Mouse (Mus musculus) neural tube, embryonic 14.5 days (tissue): ENCODE measurements around the gene Daam2. TPM values are rescaled to one million over a fixed set of nuclear protein-coding genes. Genes with fewer than 3 reads are reported as not detected.

ENCODE experiments used
- ATAC-seq: fragments of 200-750 bp; cut with Nextera tagmentation; 2 replicates; pipeline ENCODE4 v1.8.0; 2017; ENCODE audit warnings: low read depth, mild to moderate bottlenecking, moderate TSS enrichment, moderate library complexity
- H3K27ac ChIP-seq: fragments of 300-500 bp; sonication (generic); 2 replicates; pipeline ENCODE4 v1.5.1; 2014; ENCODE audit warnings: low read depth, mild to moderate bottlenecking, control low read depth, low read length, moderate library complexity, mixed read lengths
- H3K27me3 ChIP-seq: fragments of 300-500 bp; sonication (generic); 2 replicates; pipeline ENCODE4 v1.6.1; 2014; ENCODE audit warnings: low read length; ENCODE audit not compliant: control insufficient read depth, insufficient read depth
- H3K36me3 ChIP-seq: fragments of 300-500 bp; sonication (generic); 2 replicates; pipeline ENCODE4 v1.6.1; 2014; ENCODE audit warnings: low read length, mixed read lengths; ENCODE audit not compliant: control insufficient read depth, insufficient read depth
- H3K4me1 ChIP-seq: fragments of 300-500 bp; sonication (generic); 2 replicates; pipeline ENCODE4 v1.6.1; 2014; ENCODE audit warnings: low read length; ENCODE audit not compliant: control insufficient read depth, insufficient read depth
- H3K4me2 ChIP-seq: fragments of 300-500 bp; sonication (generic); 2 replicates; pipeline ENCODE4 v1.6.1; 2014; ENCODE audit warnings: mild to moderate bottlenecking, low read depth, low read length, control low read depth
- H3K4me3 ChIP-seq: fragments of 300-500 bp; sonication (generic); 2 replicates; pipeline ENCODE4 v1.5.1; 2014; ENCODE audit warnings: low read depth, low read length, control low read depth, mixed read lengths
- H3K9ac ChIP-seq: fragments of 300-500 bp; sonication (generic); replicated peaks from 2 replicates; pipeline ENCODE4 v1.6.1; 2014; ENCODE audit warnings: low read depth, mild to moderate bottlenecking, control low read depth, low read length, mixed read lengths
- H3K9me3 ChIP-seq: fragments of 300-500 bp; sonication (generic); 2 replicates; pipeline ENCODE4 v1.6.1; 2016; ENCODE audit warnings: low read length; ENCODE audit not compliant: control insufficient read depth
- WGBS: fragments of 180-500 bp; shearing (Covaris S2); extraction: QIAGEN DNeasy Blood & Tissue Kit; methylation state at CpG from one replicate; pipeline ENCODE4 v1.1.7; 2014; 5-methylcytosine and 5-hydroxymethylcytosine counted together
- polyA plus RNA-seq: library from polyadenylated mRNA; unstranded; fragments of >200 nt; fragmentation: Nextera tagmentation; extraction: Ambion mirVana; gene quantifications from 2 replicates; pipeline ENCODE4 v1.2.1, GENCODE M21; 2014

Daam2 gene
- polyA plus RNA-seq, 1 experiment from 2014 or later = 6.9 TPM

GRCm38 (mm10) chr17:49515141-49515540 lies 49.0 kb downstream of the Daam2 start:
- Histone ChIP-seq H3K4me1 (0 out of 2 replicates have a peak, but pooled peaks cover 2% of the 10 kb centered on the region), H3K4me2 (no peak overlapping the region), H3K9ac (no peak overlapping the region), H3K36me3 (no peaks in the 10 kb centered on the region), H3K4me3 (no peak overlapping the region), H3K9me3 (no peaks in the 10 kb centered on the region; the same call in 1 of the 2 replicates), H3K27me3 (no peaks in the 10 kb centered on the region), H3K27ac (no peak overlapping the region)
- no peak for ATAC-seq
- 94% methylated on average over 3 of the region's 3 CpGs for WGBS

- Histone ChIP-seq H3K36me3 (no peaks in the 10 kb centered on the region), H3K4me2 (no peak overlapping the region), H3K4me1 (no peaks in the 10 kb centered on the region), H3K9me3 (no peaks in the 10 kb centered on the region; the same call in 1 of the 2 replicates), H3K27ac (no peak overlapping the region), H3K4me3 (no peak overlapping the region), H3K9ac (no peak overlapping the region), H3K27me3 (no peaks in the 10 kb centered on the region)
- ATAC-seq = peak; percentile 90
- WGBS = 53% methylated on average over 5 of the region's 5 CpGs
These were observed 51.5 kb downstream of the Daam2 start for GRCm38 (mm10) chr17:49512671-49513085.

- WGBS = 93% methylated on average over 16 of the region's 16 CpGs
These were observed 54.7 kb downstream of the Daam2 start for GRCm38 (mm10) chr17:49509431-49509830.

GRCm38 (mm10) chr17:49503246-49503900 lies 60.8 kb downstream of the Daam2 start:
- ATAC-seq = no peak
- H3K9ac ChIP-seq = no peak overlapping the region
- H3K36me3 ChIP-seq = no peaks in the 10 kb centered on the region
- 75% methylated on average over 6 of the region's 6 CpGs for WGBS
- no peak overlapping the region for H3K4me3 ChIP-seq
- H3K4me2 ChIP-seq = no peak overlapping the region
- no peak overlapping the region for H3K27ac ChIP-seq
- no peaks in the 10 kb centered on the region for H3K4me1 ChIP-seq
- H3K9me3 ChIP-seq = no peaks in the 10 kb centered on the region
- no peaks in the 10 kb centered on the region for H3K27me3 ChIP-seq

More at GRCm38 (mm10) chr17:49509431-49509830, 54.7 kb downstream of the Daam2 start:
- Histone ChIP-seq H3K9ac (no peak overlapping the region), H3K4me1 (no peaks in the 10 kb centered on the region), H3K36me3 (no peaks in the 10 kb centered on the region), H3K4me2 (no peak overlapping the region), H3K4me3 (no peak overlapping the region), H3K9me3 (no peaks in the 10 kb centered on the region; the same call in 1 of the 2 replicates), H3K27me3 (no peaks in the 10 kb centered on the region), H3K27ac (no peak overlapping the region)
- ATAC-seq = no peak

- Histone ChIP-seq H3K4me3 (no peak overlapping the region), H3K27me3 (no peaks in the 10 kb centered on the region), H3K9ac (no peak overlapping the region), H3K4me1 (no peaks in the 10 kb centered on the region), H3K9me3 (no peaks in the 10 kb centered on the region), H3K36me3 (no peaks in the 10 kb centered on the region), H3K4me2 (no peak overlapping the region), H3K27ac (no peak overlapping the region)
- 52% methylated on average over 2 of the region's 2 CpGs for WGBS
- ATAC-seq = no peak
These were observed 63.9 kb downstream of the Daam2 start for GRCm38 (mm10) chr17:49500234-49500633.

GRCm38 (mm10) chr17:49499635-49500034 lies 64.5 kb downstream of the Daam2 start:
- Histone ChIP-seq H3K4me1 (no peaks in the 10 kb centered on the region), H3K9ac (no peak overlapping the region), H3K36me3 (no peaks in the 10 kb centered on the region), H3K27me3 (no peaks in the 10 kb centered on the region), H3K9me3 (no peaks in the 10 kb centered on the region), H3K27ac (no peak overlapping the region), H3K4me2 (no peak overlapping the region), H3K4me3 (no peak overlapping the region)
- WGBS = 94% methylated on average over 2 of the region's 2 CpGs
- ATAC-seq = no peak

GRCm38 (mm10) chr17:49498169-49498568 lies 66.0 kb downstream of the Daam2 start:
- H3K4me2 ChIP-seq = no peak overlapping the region
- no peaks in the 10 kb centered on the region for H3K27me3 ChIP-seq
- WGBS = 53% methylated on average over 3 of the region's 3 CpGs
- no peaks in the 10 kb centered on the region for H3K9me3 ChIP-seq
- no peak overlapping the region for H3K9ac ChIP-seq
- H3K4me1 ChIP-seq = no peaks in the 10 kb centered on the region
- no peak for ATAC-seq
- peaks cover 3% of the 10 kb centered on the region; the same call in 1 of the 2 replicates for H3K36me3 ChIP-seq
- no peak overlapping the region for H3K27ac ChIP-seq
- H3K4me3 ChIP-seq = no peak overlapping the region

- Histone ChIP-seq H3K4me2 (no peak overlapping the region), H3K9ac (no peak overlapping the region), H3K27ac (no peak overlapping the region), H3K27me3 (no peaks in the 10 kb centered on the region), H3K4me1 (no peaks in the 10 kb centered on the region), H3K9me3 (no peaks in the 10 kb centered on the region), H3K4me3 (no peak overlapping the region), H3K36me3 (peaks cover 3% of the 10 kb centered on the region; the same call in 1 of the 2 replicates)
- ATAC-seq = no peak
- WGBS = 97% methylated on average over 4 of the region's 4 CpGs
These were observed 70.9 kb downstream of the Daam2 start for GRCm38 (mm10) chr17:49493276-49493675.

GRCm38 (mm10) chr17:49489098-49489497 lies 75.0 kb downstream of the Daam2 start:
- Histone ChIP-seq H3K4me1 (no peaks in the 10 kb centered on the region), H3K27ac (no peak overlapping the region), H3K4me3 (no peak overlapping the region), H3K27me3 (no peaks in the 10 kb centered on the region), H3K9me3 (no peaks in the 10 kb centered on the region), H3K9ac (no peak overlapping the region), H3K4me2 (no peak overlapping the region), H3K36me3 (peaks cover 3% of the 10 kb centered on the region; the same call in 1 of the 2 replicates)
- ATAC-seq = no peak
- WGBS = 84% methylated on average over 5 of the region's 5 CpGs
